Mouse (Mus musculus) myocyte (in vitro differentiated cells): ENCODE data around the gene Clec1b. TPM values are rescaled to one million over a fixed set of nuclear protein-coding genes. Genes with fewer than 3 reads are reported as not detected.

Source experiments
- H3K27me3 ChIP-seq: one replicate; pipeline ENCODE4 v1.6.1; 2011; ENCODE audit not compliant: control insufficient read depth, insufficient read depth, insufficient read length
- H3K36me3 ChIP-seq: one replicate; pipeline ENCODE4 v1.6.1; 2011; ENCODE audit not compliant: control insufficient read depth, insufficient read depth
- H3K4me2 ChIP-seq: one replicate; pipeline ENCODE4 v1.6.1; 2011; ENCODE audit warnings: low read depth, control low read depth
- H3K4me3 ChIP-seq: one replicate; pipeline ENCODE4 v1.5.1; 2011; ENCODE audit warnings: mild to moderate bottlenecking, control low read depth, moderate library complexity
- H3K79me2 ChIP-seq: one replicate; pipeline ENCODE4 v1.6.1; 2011; ENCODE audit not compliant: control insufficient read depth, insufficient read depth
- H3ac ChIP-seq: one replicate; pipeline ENCODE4 v1.6.1; 2011; ENCODE audit not compliant: control insufficient read depth, insufficient read length
- CEBPB ChIP-seq: IDR thresholded peaks from 2 replicates; pipeline ENCODE4 v1.6.1; 2011; ENCODE audit warnings: mild to moderate bottlenecking, moderate library complexity; ENCODE audit not compliant: poor library complexity, insufficient read depth, severe bottlenecking
- E2F4 ChIP-seq: IDR thresholded peaks from one replicate; pipeline ENCODE4 v1.6.1; 2011; ENCODE audit warnings: mild to moderate bottlenecking, control low read depth, moderate library complexity; ENCODE audit not compliant: insufficient read depth
- MAX ChIP-seq: IDR thresholded peaks from one replicate; pipeline ENCODE4 v1.6.1; 2011; ENCODE audit warnings: low read depth, mild to moderate bottlenecking, control low read depth
- MYOD1 ChIP-seq, 3 experiments: IDR thresholded peaks; one replicate each; pipeline ENCODE4 v1.6.1; 2011; ENCODE audit warnings: control low read depth in 2 of 3, low read depth in 2 of 3, mild to moderate bottlenecking in 2 of 3, moderate library complexity in 1 of 3; ENCODE audit not compliant: insufficient read length in 2 of 3, control insufficient read depth in 1 of 3
- MYOG ChIP-seq, 3 experiments: IDR thresholded peaks; one replicate each; pipeline ENCODE4 v1.6.1; 2011; ENCODE audit warnings: control low read depth in 2 of 3, low read depth in 2 of 3, mild to moderate bottlenecking in 2 of 3; ENCODE audit not compliant: insufficient read length in 2 of 3, control insufficient read depth in 1 of 3, insufficient read depth in 1 of 3
- POLR2A ChIP-seq: IDR thresholded peaks from one replicate; pipeline ENCODE4 v1.6.1; 2011; ENCODE audit warnings: low read depth, mild to moderate bottlenecking, control low read depth, moderate library complexity; ENCODE audit not compliant: insufficient read length
- POLR2AphosphoS2 ChIP-seq: IDR thresholded peaks from one replicate; pipeline ENCODE4 v1.6.1; 2011; ENCODE audit warnings: low read depth, control low read depth; ENCODE audit not compliant: insufficient read length
- REST ChIP-seq: IDR thresholded peaks from one replicate; pipeline ENCODE4 v1.6.1; 2011; ENCODE audit warnings: mild to moderate bottlenecking, control low read depth, moderate library complexity; ENCODE audit not compliant: insufficient read depth, insufficient read length
- SRF ChIP-seq: IDR thresholded peaks from one replicate; pipeline ENCODE4 v1.6.1; 2011; ENCODE audit warnings: low read depth; ENCODE audit not compliant: control insufficient read depth, insufficient read length
- TCF12 ChIP-seq: IDR thresholded peaks from one replicate; pipeline ENCODE4 v1.6.1; 2011; ENCODE audit warnings: mild to moderate bottlenecking, control low read depth; ENCODE audit not compliant: poor library complexity, insufficient read depth, severe bottlenecking
- TCF3 ChIP-seq: IDR thresholded peaks from one replicate; pipeline ENCODE4 v1.6.1; 2011; ENCODE audit warnings: low read depth, control low read depth; ENCODE audit not compliant: insufficient read length
- USF1 ChIP-seq: IDR thresholded peaks from one replicate; pipeline ENCODE4 v1.6.1; 2011; ENCODE audit warnings: low read depth, mild to moderate bottlenecking, control low read depth, moderate library complexity
- polyA plus RNA-seq: library from polyadenylated mRNA; unstranded; fragments of >200 nt; fragmentation: generic; extraction: Trizol; gene quantifications from one replicate; pipeline ENCODE4 v1.2.1, GENCODE M21; 2012; ENCODE audit warnings: missing spikeins

Gene Clec1b
- polyA plus RNA-seq, 1 experiment, result not detected

GRCm38 (mm10) chr6:129393732-129394131 lies 3.4 kb upstream of the Clec1b start:
- H3ac ChIP-seq, result no peak overlapping the region
- no peak for TF ChIP-seq MAX
- TF ChIP-seq TCF3, result no peak
- no peak for TF ChIP-seq REST
- TF ChIP-seq MYOD1 (IDR thresholded peaks at IDR 0.05; ENCODE audit: control insufficient read depth in 1 of 3, insufficient read length in 2 of 3, low read depth in 2 of 3), result no peak
- no peak for TF ChIP-seq USF1
- no peak for TF ChIP-seq SRF
- no peak for TF ChIP-seq TCF12
- TF ChIP-seq MYOG (IDR thresholded peaks at IDR 0.05; ENCODE audit: control insufficient read depth in 1 of 3, insufficient read depth in 1 of 3, insufficient read length in 2 of 3, low read depth in 2 of 3), result no peak
- H3K36me3 ChIP-seq, result no peaks in the 10 kb centered on the region
- H3K79me2 ChIP-seq, result no peaks in the 10 kb centered on the region
- no peak overlapping the region for H3K4me3 ChIP-seq
- H3K4me2 ChIP-seq, result no peak overlapping the region
- H3K27me3 ChIP-seq, result no peaks in the 10 kb centered on the region

- no peaks in the 10 kb centered on the region for H3K27me3 ChIP-seq
- TF ChIP-seq TCF12 (no peak), USF1 (no peak), MYOG (IDR thresholded peaks at IDR 0.05; ENCODE audit: control insufficient read depth in 1 of 3, insufficient read depth in 1 of 3, insufficient read length in 2 of 3, low read depth in 2 of 3) (no peak), E2F4 (no peak), POLR2AphosphoS2 (no peak), SRF (no peak), MAX (no peak), POLR2A (no peak), CEBPB (no peak), TCF3 (no peak), MYOD1 (IDR thresholded peaks at IDR 0.05; ENCODE audit: control insufficient read depth in 1 of 3, insufficient read length in 2 of 3, low read depth in 2 of 3) (no peak), REST (no peak)
- no peaks in the 10 kb centered on the region for H3K79me2 ChIP-seq
Measured at GRCm38 (mm10) chr6:129399945-129400344, 2.8 kb downstream of the Clec1b start.

GRCm38 (mm10) chr6:129402404-129402803 lies 5.3 kb downstream of the Clec1b start:
- Histone ChIP-seq H3K36me3 (no peaks in the 10 kb centered on the region), H3K4me2 (no peak overlapping the region), H3K27me3 (no peaks in the 10 kb centered on the region), H3K4me3 (no peak overlapping the region), H3ac (no peak overlapping the region), H3K79me2 (no peaks in the 10 kb centered on the region)
- TF ChIP-seq USF1, result no peak
- TF ChIP-seq TCF12, result no peak
- no peak for TF ChIP-seq POLR2AphosphoS2
- TF ChIP-seq MYOG (IDR thresholded peaks at IDR 0.05; ENCODE audit: control insufficient read depth in 1 of 3, insufficient read depth in 1 of 3, insufficient read length in 2 of 3, low read depth in 2 of 3), result no peak
- no peak for TF ChIP-seq TCF3
- TF ChIP-seq POLR2A, result no peak
- TF ChIP-seq REST, result no peak
- TF ChIP-seq E2F4, result no peak
- no peak for TF ChIP-seq MAX
- TF ChIP-seq SRF, result no peak
- no peak for TF ChIP-seq CEBPB
- TF ChIP-seq MYOD1 (IDR thresholded peaks at IDR 0.05; ENCODE audit: control insufficient read depth in 1 of 3, insufficient read length in 2 of 3, low read depth in 2 of 3), result no peak

More at GRCm38 (mm10) chr6:129399945-129400344, 2.8 kb downstream of the Clec1b start:
- H3K4me2 ChIP-seq, result no peak overlapping the region
- no peak overlapping the region for H3ac ChIP-seq
- H3K36me3 ChIP-seq, result no peaks in the 10 kb centered on the region
- H3K4me3 ChIP-seq, result no peak overlapping the region

DNA sequence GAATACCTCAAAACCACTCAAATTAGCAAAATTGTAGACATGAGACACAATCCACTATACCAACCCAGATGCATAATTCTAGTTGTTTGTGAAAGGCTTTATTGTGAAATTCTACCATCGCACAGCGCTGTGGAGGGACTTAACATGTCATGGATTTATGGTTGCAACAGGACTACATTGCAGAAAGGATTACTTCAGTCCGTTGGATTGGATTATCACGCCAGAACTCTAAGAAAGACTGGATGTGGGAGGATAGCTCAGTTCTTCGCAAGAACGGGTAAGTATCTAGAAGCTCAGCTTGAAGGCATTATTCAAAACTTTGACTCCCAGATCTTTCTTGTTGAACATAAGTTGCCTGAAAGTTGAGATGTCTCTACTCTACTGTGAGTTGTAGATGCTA lies 6.3 kb downstream of the Clec1b start:
- Histone ChIP-seq H3K27me3 (no peaks in the 10 kb centered on the region), H3ac (no peak overlapping the region), H3K36me3 (no peaks in the 10 kb centered on the region), H3K4me3 (no peak overlapping the region), H3K79me2 (no peaks in the 10 kb centered on the region), H3K4me2 (no peak overlapping the region)
- no peak for TF ChIP-seq E2F4
- TF ChIP-seq TCF12, result no peak
- no peak for TF ChIP-seq POLR2AphosphoS2

- TF ChIP-seq POLR2AphosphoS2 (no peak), MAX (no peak), MYOD1 (IDR thresholded peaks at IDR 0.05; ENCODE audit: control insufficient read depth in 1 of 3, insufficient read length in 2 of 3, low read depth in 2 of 3) (no peak), USF1 (no peak), MYOG (IDR thresholded peaks at IDR 0.05; ENCODE audit: control insufficient read depth in 1 of 3, insufficient read depth in 1 of 3, insufficient read length in 2 of 3, low read depth in 2 of 3) (no peak), SRF (no peak), POLR2A (no peak)
- H3ac ChIP-seq, result no peak overlapping the region
- no peaks in the 10 kb centered on the region for H3K36me3 ChIP-seq
- H3K27me3 ChIP-seq, result no peaks in the 10 kb centered on the region
- no peaks in the 10 kb centered on the region for H3K79me2 ChIP-seq
- no peak overlapping the region for H3K4me2 ChIP-seq
- H3K4me3 ChIP-seq, result no peak overlapping the region
Measured at GRCm38 (mm10) chr6:129405999-129406398, 8.9 kb downstream of the Clec1b start.
